Mouse (Mus musculus) midbrain, postnatal 0 days (tissue): ENCODE measurements at regions not wholly inside any gene's neighbourhood (a gene's known extent, or its start where the extent isn't known, plus 50 kb on each side); places are given as distances from the start of the nearest gene placed in this dataset.
A peak's percentile ranks its signal among the peaks of the same experiment; 100 is the strongest.

ENCODE experiments used
- ATAC-seq: fragments of 200-750 bp; cut with Nextera tagmentation; 2 replicates; pipeline ENCODE4 v1.8.0; 2017; ENCODE audit warnings: moderate number of reproducible peaks, mild to moderate bottlenecking, moderate TSS enrichment, moderate library complexity; ENCODE audit not compliant: low FRiP score
- DNase-seq: peaks from one replicate; pipeline ENCODE4 v3.0.0-alpha.2; 2015; ENCODE audit warnings: low spot score
- H3K27ac ChIP-seq: fragments of 300-500 bp; sonication (generic); 2 replicates; pipeline ENCODE4 v1.5.1; 2014; ENCODE audit warnings: low read depth, mild to moderate bottlenecking, low read length, mixed read lengths
- H3K27me3 ChIP-seq: fragments of 300-500 bp; sonication (generic); 2 replicates; pipeline ENCODE4 v1.6.1; 2014; ENCODE audit warnings: low read length, control low read depth, mixed read lengths; ENCODE audit not compliant: insufficient read depth
- H3K36me3 ChIP-seq: fragments of 300-500 bp; sonication (generic); 2 replicates; pipeline ENCODE4 v1.6.1; 2014; ENCODE audit warnings: low read length, control low read depth, mixed read lengths; ENCODE audit not compliant: insufficient read depth
- H3K4me1 ChIP-seq: fragments of 300-500 bp; sonication (generic); 2 replicates; pipeline ENCODE4 v1.6.1; 2014; ENCODE audit warnings: mild to moderate bottlenecking, control low read depth, antibody characterized with exemption, low read length, mixed read lengths; ENCODE audit not compliant: insufficient read depth
- H3K4me2 ChIP-seq: fragments of 300-500 bp; sonication (generic); 2 replicates; pipeline ENCODE4 v1.6.1; 2014; ENCODE audit warnings: low read depth, mild to moderate bottlenecking, low read length, mixed read lengths; ENCODE audit not compliant: poor library complexity, severe bottlenecking
- H3K4me3 ChIP-seq: fragments of 300-500 bp; sonication (generic); 2 replicates; pipeline ENCODE4 v1.5.1; 2014; ENCODE audit warnings: low read depth, mild to moderate bottlenecking, low read length, moderate library complexity
- H3K9ac ChIP-seq: fragments of 300-500 bp; sonication (generic); replicated peaks from 2 replicates; pipeline ENCODE4 v1.6.1; 2014; ENCODE audit warnings: mild to moderate bottlenecking, low read length, moderate library complexity, mixed read lengths; ENCODE audit not compliant: poor library complexity, severe bottlenecking
- H3K9me3 ChIP-seq: fragments of 300-500 bp; sonication (generic); 2 replicates; pipeline ENCODE4 v1.6.1; 2016; ENCODE audit warnings: low read length, control low read depth
- CTCF ChIP-seq: IDR thresholded peaks from 2 replicates; pipeline ENCODE4 v1.5.1; 2016; ENCODE audit warnings: antibody characterized with exemption, mild to moderate bottlenecking
- WGBS: fragments of 180-500 bp; shearing (Covaris S2); extraction: QIAGEN DNeasy Blood & Tissue Kit; methylation state at CpG from one replicate; pipeline ENCODE4 v1.1.7; 2014; 5-methylcytosine and 5-hydroxymethylcytosine counted together

- no peak for ATAC-seq
- Histone ChIP-seq H3K4me1 (no peaks in the 10 kb centered on the region), H3K36me3 (no peaks in the 10 kb centered on the region), H3K27ac (no peak overlapping the region), H3K4me2 (no peak overlapping the region), H3K4me3 (no peak overlapping the region), H3K9ac (no peak overlapping the region), H3K27me3 (no peaks in the 10 kb centered on the region), H3K9me3 (no peaks in the 10 kb centered on the region)
- 87% methylated on average over 3 of the region's 3 CpGs for WGBS
- DNase-seq = no peak
- TF ChIP-seq CTCF = no peak
Measured at GRCm38 (mm10) chr10:105957468-105957867, 116.3 kb upstream of the Mettl25 start.

GRCm38 (mm10) chr10:105933309-105933708 lies 92.1 kb upstream of the Mettl25 start:
- Histone ChIP-seq H3K9me3 (no peaks in the 10 kb centered on the region), H3K4me1 (no peaks in the 10 kb centered on the region), H3K36me3 (no peaks in the 10 kb centered on the region), H3K27ac (no peak overlapping the region), H3K27me3 (no peaks in the 10 kb centered on the region), H3K4me3 (no peak overlapping the region), H3K4me2 (no peak overlapping the region), H3K9ac (no peak overlapping the region)
- WGBS = 39% methylated on average over 5 of the region's 5 CpGs
- ATAC-seq (no peak), DNase-seq (no peak)
- no peak for TF ChIP-seq CTCF

GRCm38 (mm10) chr10:105932786-105933185 lies 91.6 kb upstream of the Mettl25 start:
- Histone ChIP-seq H3K9ac (no peak overlapping the region), H3K9me3 (no peaks in the 10 kb centered on the region), H3K36me3 (no peaks in the 10 kb centered on the region), H3K27me3 (no peaks in the 10 kb centered on the region), H3K4me2 (no peak overlapping the region), H3K27ac (no peak overlapping the region), H3K4me1 (no peaks in the 10 kb centered on the region), H3K4me3 (no peak overlapping the region)
- WGBS = 45% methylated on average over 1 of the region's 1 CpGs
- DNase-seq (peak; percentile 18), ATAC-seq (no peak)
- no peak for TF ChIP-seq CTCF

GRCm38 (mm10) chr10:105927596-105927995 lies 86.4 kb upstream of the Mettl25 start:
- TF ChIP-seq CTCF = no peak
- H3K9ac ChIP-seq = no peak overlapping the region
- H3K4me2 ChIP-seq = no peak overlapping the region

DNA sequence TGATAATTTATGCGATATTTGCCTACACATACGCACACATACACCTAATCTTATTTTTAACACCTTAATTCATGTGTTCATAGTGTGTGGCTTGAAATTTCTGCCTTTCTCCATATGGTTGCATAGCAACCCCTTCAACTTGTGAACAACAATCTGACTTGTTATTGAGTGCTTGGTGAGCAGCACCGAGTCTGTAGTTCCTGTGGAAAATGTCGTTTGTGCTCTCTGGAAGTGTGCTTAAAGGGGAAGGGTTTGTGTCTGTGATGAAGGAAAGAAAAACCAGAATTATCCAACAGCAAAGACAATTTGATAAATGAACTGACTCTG lies 85.7 kb upstream of the Mettl25 start:
- Histone ChIP-seq H3K27ac (no peak overlapping the region), H3K4me1 (0 out of 2 replicates have a peak, but pooled peaks cover 3% of the 10 kb centered on the region), H3K4me2 (no peak overlapping the region), H3K9me3 (no peaks in the 10 kb centered on the region), H3K27me3 (no peaks in the 10 kb centered on the region), H3K9ac (no peak overlapping the region), H3K36me3 (no peaks in the 10 kb centered on the region), H3K4me3 (no peak overlapping the region)
- TF ChIP-seq CTCF = no peak
- DNase-seq (peak; percentile 11), ATAC-seq (peak; percentile 27; the same call in 1 of the 2 replicates)
- WGBS = 30% methylated on average over 4 of the region's 4 CpGs

More at GRCm38 (mm10) chr10:105927596-105927995, 86.4 kb upstream of the Mettl25 start:
- no peaks in the 10 kb centered on the region for H3K27me3 ChIP-seq
- ATAC-seq = no peak
- 79% methylated on average over 3 of the region's 3 CpGs for WGBS
- no peaks in the 10 kb centered on the region for H3K9me3 ChIP-seq
- 0 out of 2 replicates have a peak, but pooled peaks cover 3% of the 10 kb centered on the region for H3K4me1 ChIP-seq
- DNase-seq = no peak
- no peak overlapping the region for H3K27ac ChIP-seq
- no peak overlapping the region for H3K4me3 ChIP-seq
- H3K36me3 ChIP-seq = no peaks in the 10 kb centered on the region

- no peak overlapping the region for H3K4me2 ChIP-seq
- no peak for TF ChIP-seq CTCF
- peak; percentile 13 for DNase-seq
- no peaks in the 10 kb centered on the region for H3K27me3 ChIP-seq
- H3K9ac ChIP-seq = no peak overlapping the region
- no peak overlapping the region for H3K4me3 ChIP-seq
- H3K27ac ChIP-seq = no peak overlapping the region
- H3K9me3 ChIP-seq = no peaks in the 10 kb centered on the region
- no peak for ATAC-seq
- no peaks in the 10 kb centered on the region for H3K36me3 ChIP-seq
- WGBS = 79% methylated on average over 5 of the region's 5 CpGs
- H3K4me1 ChIP-seq = 0 out of 2 replicates have a peak, but pooled peaks cover 3% of the 10 kb centered on the region
Measured at GRCm38 (mm10) chr10:105926229-105926911, 85.2 kb upstream of the Mettl25 start.
